Mouse (Mus musculus) kidney, postnatal 0 days (tissue): ENCODE measurements around the gene Olfr1274-ps. TPM values are rescaled to one million over a fixed set of nuclear protein-coding genes. Genes with fewer than 3 reads are reported as not detected.
A peak's percentile ranks its signal among the peaks of the same experiment; 100 is the strongest.
"Not testable (repeated sequence)": the region's sequence is repeated elsewhere in the genome, so short reads cannot be mapped to it uniquely, and the experiment has no call there.

Experiments
- ATAC-seq: fragments of 200-750 bp; cut with Nextera tagmentation; replicated peaks from 2 replicates; pipeline ENCODE4 v1.8.0; 2017; ENCODE audit warnings: low read depth, moderate number of reproducible peaks, moderate TSS enrichment, moderate library complexity; ENCODE audit not compliant: low FRiP score
- DNase-seq: peaks from one replicate; pipeline ENCODE4 v3.0.0-alpha.2; 2016; ENCODE audit warnings: low spot score
- H3K27ac ChIP-seq: fragments of 300-500 bp; sonication (generic); 2 replicates; pipeline ENCODE4 v1.5.1; 2014; ENCODE audit warnings: mild to moderate bottlenecking
- H3K27me3 ChIP-seq: fragments of 300-500 bp; sonication (generic); 2 replicates; pipeline ENCODE4 v1.6.1; 2014; ENCODE audit warnings: low read length, mixed read lengths; ENCODE audit not compliant: insufficient read depth
- H3K36me3 ChIP-seq: fragments of 300-500 bp; sonication (generic); 2 replicates; pipeline ENCODE4 v1.6.1; 2014; ENCODE audit warnings: low read length, mixed read lengths; ENCODE audit not compliant: insufficient read depth
- H3K4me1 ChIP-seq: fragments of 300-500 bp; sonication (generic); replicated peaks from 2 replicates; pipeline ENCODE4 v1.6.1; 2014; ENCODE audit warnings: antibody characterized with exemption, low read length, mixed read lengths; ENCODE audit not compliant: insufficient read depth
- H3K4me2 ChIP-seq: fragments of 300-500 bp; sonication (generic); 2 replicates; pipeline ENCODE4 v1.6.1; 2014; ENCODE audit warnings: mild to moderate bottlenecking, low read length, moderate library complexity, mixed read lengths
- H3K4me3 ChIP-seq: fragments of 300-500 bp; sonication (generic); replicated peaks from 2 replicates; pipeline ENCODE4 v1.5.1; 2014; ENCODE audit warnings: low read depth, low read length
- H3K9ac ChIP-seq: fragments of 300-500 bp; sonication (generic); 2 replicates; pipeline ENCODE4 v1.6.1; 2014; ENCODE audit warnings: low read depth, low read length
- H3K9me3 ChIP-seq: fragments of 300-500 bp; sonication (generic); replicated peaks from 2 replicates; pipeline ENCODE4 v1.6.1; 2016; ENCODE audit warnings: low read length, inconsistent platforms, mixed read lengths
- CTCF ChIP-seq: IDR thresholded peaks from 2 replicates; pipeline ENCODE4 v1.5.1; 2016; ENCODE audit warnings: antibody characterized with exemption, low read depth, mild to moderate bottlenecking, moderate library complexity
- WGBS: fragments of 180-500 bp; shearing (Covaris S2); extraction: QIAGEN DNeasy Blood & Tissue Kit; methylation state at CpG from one replicate; pipeline ENCODE4 v1.1.7; 2014; 5-methylcytosine and 5-hydroxymethylcytosine counted together
- polyA plus RNA-seq: library from polyadenylated mRNA; unstranded; fragments of >200 nt; fragmentation: Nextera tagmentation; extraction: Ambion mirVana; gene quantifications from 2 replicates; pipeline ENCODE4 v1.2.1, GENCODE M21; 2015

Gene Olfr1274-ps
- polyA plus RNA-seq, 1 experiment from 2014 or later: not detected

DNA sequence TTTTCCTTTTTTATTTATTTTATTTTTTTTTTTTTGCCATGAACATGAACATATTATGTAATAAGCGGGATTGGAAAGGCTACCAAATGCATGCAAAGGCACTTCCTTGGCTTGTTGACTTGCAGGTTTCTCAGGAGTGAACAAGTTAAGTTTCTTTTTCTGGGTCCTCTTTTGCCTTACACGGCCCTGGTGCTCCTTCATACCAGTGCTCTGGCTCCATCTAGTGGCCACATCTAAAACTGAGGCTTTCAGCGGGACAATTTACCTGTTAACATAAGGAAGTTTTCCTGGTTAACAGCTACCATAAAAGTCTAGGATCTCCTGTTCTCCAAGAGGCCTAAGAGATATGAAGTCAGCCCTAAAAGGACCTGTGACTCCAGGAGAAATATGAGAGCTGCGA lies 31.3 kb downstream of the Olfr1274-ps start:
- DNase-seq, H3K36me3 ChIP-seq, H3K9ac ChIP-seq, H3K27me3 ChIP-seq, H3K27ac ChIP-seq, ATAC-seq, H3K4me2 ChIP-seq, H3K4me3 ChIP-seq, H3K4me1 ChIP-seq, H3K9me3 ChIP-seq: not testable (repeated sequence)
- WGBS: no CpG with 5 or more reads among the region's 4 CpGs

GRCm38 (mm10) chr2:90437453-90437852 lies 39.0 kb downstream of the Olfr1274-ps start:
- H3K4me1 ChIP-seq, H3K4me3 ChIP-seq, H3K27me3 ChIP-seq, H3K9ac ChIP-seq, H3K27ac ChIP-seq, H3K9me3 ChIP-seq, ATAC-seq, H3K36me3 ChIP-seq, H3K4me2 ChIP-seq, DNase-seq: not testable (repeated sequence)
- 100% methylated on average over 1 of the region's 5 CpGs for WGBS

DNA sequence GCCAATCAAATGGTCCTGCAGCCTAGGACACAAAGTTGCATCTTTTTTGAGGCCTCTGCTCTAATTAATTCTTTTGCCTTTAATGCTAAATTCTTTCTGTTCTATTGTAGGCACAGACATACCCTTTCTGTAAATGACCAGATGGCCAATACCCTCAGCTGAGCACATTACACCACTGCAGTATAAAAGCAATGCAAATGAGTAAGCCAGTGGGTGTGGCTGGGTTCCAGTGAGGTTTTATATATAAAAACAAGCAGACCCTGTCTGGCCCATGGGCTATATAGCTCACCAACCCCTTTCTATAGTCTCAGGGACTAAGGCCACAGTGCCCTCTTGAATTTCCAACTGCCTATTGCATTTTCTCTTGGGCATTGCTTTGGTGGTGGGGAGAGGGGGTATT lies 41.7 kb downstream of the Olfr1274-ps start:
- not testable (repeated sequence) for H3K27me3 ChIP-seq, H3K9me3 ChIP-seq, H3K36me3 ChIP-seq, H3K4me2 ChIP-seq, H3K4me1 ChIP-seq, ATAC-seq, H3K9ac ChIP-seq, DNase-seq, H3K27ac ChIP-seq, H3K4me3 ChIP-seq

DNA sequence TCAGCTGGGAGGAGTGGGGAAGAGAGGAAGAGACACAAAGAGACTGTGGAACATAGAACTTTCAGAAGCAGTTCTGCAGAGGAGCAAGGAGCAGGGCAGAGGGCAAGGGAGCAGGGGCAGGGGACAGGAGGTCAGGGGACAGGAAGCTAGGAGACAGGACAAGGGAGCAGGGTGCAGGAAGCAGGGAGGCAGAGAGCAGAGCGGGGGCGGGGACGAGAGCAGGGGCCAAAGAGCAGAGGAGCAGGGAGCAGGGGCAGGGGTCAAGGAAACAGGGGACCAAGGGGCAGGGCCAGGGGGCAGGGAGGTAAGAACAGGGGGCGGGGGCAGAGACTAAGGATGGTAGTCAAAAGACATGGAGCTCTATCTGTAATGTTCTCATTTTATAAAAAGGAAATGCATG lies 43.3 kb downstream of the Olfr1274-ps start:
- H3K9ac ChIP-seq, H3K9me3 ChIP-seq, H3K27me3 ChIP-seq, H3K36me3 ChIP-seq, DNase-seq, H3K4me1 ChIP-seq, ATAC-seq, H3K27ac ChIP-seq, H3K4me3 ChIP-seq, H3K4me2 ChIP-seq: not testable (repeated sequence)
- WGBS: 55% methylated on average over 4 of the region's 4 CpGs

GRCm38 (mm10) chr2:90443811-90444210 lies 45.3 kb downstream of the Olfr1274-ps start:
- H3K9me3 ChIP-seq: no peaks in the 10 kb centered on the region
- H3K27ac ChIP-seq: no peak overlapping the region
- no peaks in the 10 kb centered on the region for H3K36me3 ChIP-seq
- ATAC-seq (no peak), DNase-seq (no peak)
- no peak overlapping the region for H3K4me3 ChIP-seq
- TF ChIP-seq CTCF: no peak
- no peaks in the 10 kb centered on the region for H3K27me3 ChIP-seq
- H3K4me2 ChIP-seq: no peak overlapping the region
- no peaks in the 10 kb centered on the region for H3K4me1 ChIP-seq
- H3K9ac ChIP-seq: no peak overlapping the region
- 84% methylated on average over 5 of the region's 5 CpGs for WGBS

DNA sequence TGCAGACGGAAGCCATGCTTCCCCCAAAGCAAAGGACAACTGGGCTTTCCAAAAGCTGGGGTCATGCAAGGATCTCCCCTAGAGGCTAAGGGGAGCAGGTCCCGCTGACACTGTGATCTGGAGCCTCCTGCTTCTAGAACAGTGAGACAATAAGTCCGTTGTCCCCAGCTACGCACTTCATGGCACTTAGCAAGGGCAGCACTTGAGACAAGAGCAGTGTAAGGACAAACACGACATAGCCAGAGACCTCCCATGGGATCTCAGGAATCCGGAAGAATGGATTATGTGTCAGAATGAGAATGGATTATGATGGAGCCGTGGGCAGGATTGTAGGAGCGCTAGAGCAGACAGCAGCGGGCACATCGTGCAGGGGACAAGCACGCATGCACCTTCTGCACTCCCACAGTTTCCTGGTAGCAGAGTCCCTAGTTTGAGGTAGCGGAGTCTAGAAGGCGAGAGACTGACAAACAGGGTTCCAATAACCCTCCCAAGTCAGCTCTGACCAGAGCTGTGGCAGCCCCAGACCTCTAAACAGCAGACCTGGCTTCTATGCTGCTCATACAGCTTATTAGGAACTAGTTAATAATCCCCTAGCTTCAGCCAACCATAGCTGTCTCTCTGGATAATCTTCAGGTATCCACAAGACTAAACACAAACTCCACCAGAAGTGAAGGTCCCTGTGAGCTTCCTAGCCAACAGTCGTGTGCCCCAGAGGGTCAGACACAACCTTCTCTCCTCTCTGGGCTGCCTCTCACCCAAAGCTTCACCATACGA lies 50.7 kb downstream of the Olfr1274-ps start:
- Histone ChIP-seq H3K27me3 (no peaks in the 10 kb centered on the region), H3K4me2 (no peak overlapping the region), H3K9ac (no peak overlapping the region), H3K27ac (peak overlapping the region; percentile 47; the same call in 1 of the 2 replicates), H3K36me3 (peaks cover 14% of the 10 kb centered on the region; the same call in 1 of the 2 replicates), H3K9me3 (no peaks in the 10 kb centered on the region), H3K4me1 (no peaks in the 10 kb centered on the region), H3K4me3 (no peak overlapping the region)
- peak; percentile 7 for DNase-seq
- WGBS: 69% methylated on average over 15 of the region's 15 CpGs
- TF ChIP-seq CTCF: no peak
- ATAC-seq: peak; percentile 74

GRCm38 (mm10) chr2:90452380-90452779 lies 53.9 kb downstream of the Olfr1274-ps start:
- Histone ChIP-seq H3K36me3 (peaks cover 18% of the 10 kb centered on the region; the same call in 1 of the 2 replicates), H3K4me1 (no peaks in the 10 kb centered on the region), H3K9ac (no peak overlapping the region), H3K27ac (no peak overlapping the region), H3K27me3 (no peaks in the 10 kb centered on the region), H3K4me2 (no peak overlapping the region), H3K9me3 (no peaks in the 10 kb centered on the region), H3K4me3 (no peak overlapping the region)
- no peak for ATAC-seq
- TF ChIP-seq CTCF: no peak
- no peak for DNase-seq
- 63% methylated on average over 3 of the region's 3 CpGs for WGBS

Other genes starting within 250 kb of the Olfr1274-ps start
- not detected in 2 replicates for gene Olfr1270, start 245.6 kb upstream of the Olfr1274-ps start, polyA plus RNA-seq
- not detected in 2 replicates for gene Olfr1506, start 174.2 kb upstream of the Olfr1274-ps start, polyA plus RNA-seq
- gene Olfr142, start 141.1 kb upstream of the Olfr1274-ps start, polyA plus RNA-seq: not detected in 2 replicates
- not detected in 2 replicates for gene Olfr1271, start 127.7 kb upstream of the Olfr1274-ps start, polyA plus RNA-seq
- gene Olfr1272, start 105.8 kb upstream of the Olfr1274-ps start, polyA plus RNA-seq: not detected in 2 replicates
- not detected in 2 replicates for gene Gm13769, start 76.5 kb upstream of the Olfr1274-ps start, polyA plus RNA-seq
- gene Ptprj, start 182.0 kb downstream of the Olfr1274-ps start, polyA plus RNA-seq: 6.8 and 7.2 TPM in 2 replicates